Mouse (Mus musculus): ENCODE results near the gene Pccb. TPM values are rescaled to one million over a fixed set of nuclear protein-coding genes. Genes with fewer than 3 reads are reported as not detected.

Gene Pccb
- polyA plus RNA-seq, 1 experiment from 2014 or later: 24.9 TPM

DNA sequence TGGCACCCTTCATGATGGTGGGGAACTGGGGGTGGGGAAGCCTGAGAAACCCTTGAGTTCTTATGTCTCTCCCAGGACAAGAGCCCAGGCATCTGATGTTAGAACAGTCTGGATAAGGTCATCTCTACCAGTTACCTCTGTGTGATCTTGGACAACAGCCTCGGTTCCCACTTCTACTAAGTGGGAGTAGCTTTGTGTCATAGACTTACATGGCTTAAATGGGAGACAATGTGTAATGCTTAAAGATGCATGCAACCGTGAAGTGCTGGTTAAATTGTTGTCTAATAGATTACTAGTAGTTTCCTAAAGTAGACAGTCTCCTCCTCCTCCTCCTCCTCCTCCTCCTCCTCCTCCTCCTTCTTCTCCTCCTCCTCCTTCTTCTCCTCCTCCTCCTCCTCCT lies 2.2 kb upstream of the Pccb start:
- Histone ChIP-seq H3K9ac (ENCODE audit: low read length) (no peak overlapping the region), H3K9me3 (replicated peaks; ENCODE audit: control insufficient read depth, low read length) (peaks cover 3% of the 10 kb centered on the region; the same call in 1 of the 2 replicates), H3K27me3 (ENCODE audit: control insufficient read depth, insufficient read depth, low read length) (no peaks in the 10 kb centered on the region), H3K4me2 (ENCODE audit: low read depth, low read length) (no peak overlapping the region), H3K4me1 (ENCODE audit: control insufficient read depth, insufficient read depth, low read length) (peaks cover 10% of the 10 kb centered on the region), H3K27ac (ENCODE audit: low read length) (no peak overlapping the region), H3K36me3 (ENCODE audit: control insufficient read depth, insufficient read depth) (no peaks in the 10 kb centered on the region), H3K4me3 (ENCODE audit: low read length) (no peak overlapping the region)
- 73% methylated on average over 2 of the region's 2 CpGs for WGBS
- ATAC-seq (replicated peaks; ENCODE audit: extremely low read depth, insufficient read depth, low FRiP score): no peak

DNA sequence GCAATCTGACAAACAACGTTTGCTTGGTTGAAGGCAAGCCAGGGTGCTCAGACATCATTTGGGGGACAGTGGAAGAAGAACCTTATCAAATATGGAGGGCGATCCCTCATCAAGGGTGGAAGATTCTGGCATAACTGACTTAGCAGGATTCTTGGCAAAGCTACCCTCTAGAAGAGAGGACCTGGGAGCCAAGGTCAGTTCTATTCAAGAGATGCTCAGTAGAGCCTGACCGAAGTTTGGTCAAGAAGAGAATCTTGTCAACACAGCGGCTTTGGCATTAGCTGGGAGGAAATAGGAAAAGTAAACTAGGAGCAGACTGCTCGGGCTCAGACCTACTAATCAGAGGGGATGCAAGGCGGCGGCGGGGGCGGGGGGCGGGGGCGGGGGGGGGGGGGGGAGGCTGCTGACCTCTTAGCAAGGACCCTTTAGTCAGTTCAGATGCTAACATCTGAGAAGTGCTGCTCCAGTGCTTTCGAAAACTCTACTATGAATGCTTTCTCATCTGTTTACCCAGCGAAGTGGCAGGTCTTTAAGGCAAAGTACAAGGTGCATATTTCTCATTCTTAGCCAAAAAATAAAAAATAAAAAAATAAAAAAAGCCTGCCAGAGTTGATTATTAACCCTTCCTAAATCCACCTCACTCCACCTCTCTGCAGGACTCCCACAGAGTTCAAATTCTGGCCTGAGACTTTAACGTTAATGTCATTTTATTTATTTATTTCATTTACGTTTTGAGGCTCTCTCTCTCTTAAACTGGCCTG lies 1.3 kb upstream of the Pccb start:
- H3K9ac ChIP-seq (ENCODE audit: low read length): no peak overlapping the region
- no peak overlapping the region for H3K4me3 ChIP-seq (ENCODE audit: low read length)
- no peak for ATAC-seq (replicated peaks; ENCODE audit: extremely low read depth, insufficient read depth, low FRiP score)
- no peaks in the 10 kb centered on the region for H3K36me3 ChIP-seq (ENCODE audit: control insufficient read depth, insufficient read depth)
- no peaks in the 10 kb centered on the region for H3K27me3 ChIP-seq (ENCODE audit: control insufficient read depth, insufficient read depth, low read length)
- 89% methylated on average over 9 of the region's 15 CpGs for WGBS
- peaks cover 10% of the 10 kb centered on the region for H3K4me1 ChIP-seq (ENCODE audit: control insufficient read depth, insufficient read depth, low read length)
- H3K9me3 ChIP-seq (replicated peaks; ENCODE audit: control insufficient read depth, low read length): no peaks in the 10 kb centered on the region
- no peak overlapping the region for H3K27ac ChIP-seq (ENCODE audit: low read length)
- H3K4me2 ChIP-seq (ENCODE audit: low read depth, low read length): no peak overlapping the region

DNA sequence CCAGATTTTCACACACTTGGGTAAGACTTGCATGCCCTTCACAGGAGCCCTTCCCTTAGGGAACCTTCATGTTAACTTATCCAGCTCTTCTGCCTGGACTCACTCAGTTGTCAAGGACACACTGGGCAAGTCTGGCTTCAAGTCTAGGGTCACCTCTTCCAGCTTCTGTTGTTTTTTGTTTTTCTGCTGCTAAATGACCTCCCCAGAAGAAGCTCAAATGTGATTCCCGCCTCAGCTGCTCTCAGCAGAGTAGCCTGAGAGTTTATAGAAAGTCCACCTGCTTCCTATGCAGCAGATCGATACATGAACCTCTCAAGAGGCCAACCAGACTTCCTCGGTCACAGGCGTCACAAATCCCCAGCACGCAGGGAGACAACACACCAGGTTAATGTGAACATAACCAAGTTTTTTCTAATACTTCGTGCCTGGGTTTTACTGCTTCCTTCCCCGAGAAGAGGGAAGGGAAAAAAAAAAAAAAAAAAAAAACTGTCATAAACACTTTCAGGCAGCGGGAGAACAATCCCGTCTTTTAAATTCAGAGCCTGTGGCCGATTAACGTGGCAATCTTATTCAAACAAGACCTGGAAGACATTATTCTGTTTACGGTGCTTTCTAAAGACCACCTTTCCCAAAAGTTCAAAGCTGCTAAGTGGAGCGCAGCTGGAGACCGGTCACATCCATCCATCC lies 794 bp downstream of the Pccb start:
- WGBS: 4% methylated on average over 14 of the region's 14 CpGs
- Histone ChIP-seq H3K27me3 (ENCODE audit: control insufficient read depth, insufficient read depth, low read length) (no peaks in the 10 kb centered on the region), H3K4me2 (ENCODE audit: low read depth, low read length) (peak overlapping the region; percentile 75), H3K4me1 (ENCODE audit: control insufficient read depth, insufficient read depth, low read length) (peaks cover 10% of the 10 kb centered on the region), H3K27ac (ENCODE audit: low read length) (peak overlapping the region; percentile 93), H3K4me3 (ENCODE audit: low read length) (peak overlapping the region; percentile 72), H3K9me3 (replicated peaks; ENCODE audit: control insufficient read depth, low read length) (no peaks in the 10 kb centered on the region), H3K9ac (ENCODE audit: low read length) (peak overlapping the region; percentile 73), H3K36me3 (ENCODE audit: control insufficient read depth, insufficient read depth) (0 out of 2 replicates have a peak, but pooled peaks cover 3% of the 10 kb centered on the region)
- no peak for ATAC-seq (replicated peaks; ENCODE audit: extremely low read depth, insufficient read depth, low FRiP score)

DNA sequence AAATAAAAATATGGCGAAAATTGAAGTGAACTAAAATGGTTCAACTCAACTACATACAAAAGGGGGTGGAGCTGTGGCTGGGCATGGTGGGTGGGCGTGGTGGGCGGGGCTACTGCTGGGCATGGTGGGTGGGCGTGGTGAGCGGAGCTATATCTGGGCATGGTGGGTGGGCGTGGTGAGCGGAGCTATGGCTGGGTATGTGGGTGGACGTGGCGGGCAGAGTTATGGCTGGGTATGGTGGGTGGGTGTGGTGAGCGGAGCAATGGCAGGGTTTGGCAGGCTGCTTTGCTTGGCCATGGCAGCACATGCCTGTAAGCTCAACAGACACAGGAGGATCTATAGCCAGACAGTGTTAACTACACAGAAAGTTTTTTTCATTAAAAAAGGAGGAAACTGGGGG lies 15.9 kb downstream of the Pccb start:
- no peak for ATAC-seq (replicated peaks; ENCODE audit: extremely low read depth, insufficient read depth, low FRiP score)
- Histone ChIP-seq H3K4me2 (ENCODE audit: low read depth, low read length) (no peak overlapping the region), H3K27me3 (ENCODE audit: control insufficient read depth, insufficient read depth, low read length) (no peaks in the 10 kb centered on the region), H3K27ac (ENCODE audit: low read length) (no peak overlapping the region), H3K4me1 (ENCODE audit: control insufficient read depth, insufficient read depth, low read length) (peaks cover 2% of the 10 kb centered on the region; the same call in 1 of the 2 replicates), H3K36me3 (ENCODE audit: control insufficient read depth, insufficient read depth) (peaks cover 15% of the 10 kb centered on the region), H3K9ac (ENCODE audit: low read length) (no peak overlapping the region), H3K9me3 (replicated peaks; ENCODE audit: control insufficient read depth, low read length) (no peaks in the 10 kb centered on the region), H3K4me3 (ENCODE audit: low read length) (no peak overlapping the region)
- 93% methylated on average over 10 of the region's 10 CpGs for WGBS

DNA sequence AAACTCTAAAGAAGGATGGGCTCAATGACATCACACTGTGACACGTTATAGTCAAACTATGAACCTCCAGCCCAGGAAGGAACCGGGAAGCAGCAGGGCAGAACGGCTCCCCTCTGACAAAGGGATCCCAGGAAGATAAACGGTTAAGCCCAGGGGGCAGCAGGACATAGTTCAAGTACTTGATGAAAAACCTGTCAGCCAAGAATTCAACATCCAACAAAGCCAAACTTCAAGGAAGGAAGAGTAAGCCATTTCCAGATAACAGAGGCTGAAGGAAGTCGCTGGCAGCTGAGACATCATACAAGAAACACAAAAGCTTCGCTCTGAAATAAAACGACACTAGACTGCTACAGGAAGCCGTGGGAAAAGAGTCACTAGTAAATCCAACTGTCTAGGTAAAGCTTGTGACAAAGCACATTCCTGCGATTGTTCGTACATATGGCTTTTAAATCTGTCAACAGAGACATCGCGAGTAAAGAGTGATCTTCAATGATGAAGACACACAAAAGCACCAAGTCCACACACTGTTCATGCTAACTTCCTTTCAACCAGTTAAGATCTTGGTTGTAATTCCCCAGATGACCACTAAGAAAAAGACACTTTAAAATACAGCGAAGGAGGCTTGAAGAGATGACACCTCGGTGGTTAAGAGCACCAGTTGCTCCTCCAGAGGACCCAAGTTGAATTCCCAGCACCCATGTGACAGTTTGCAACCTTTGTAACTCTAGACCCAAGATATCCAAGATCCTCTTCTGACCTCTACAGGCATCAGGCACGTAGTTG lies 16.8 kb downstream of the Pccb start:
- peaks cover 13% of the 10 kb centered on the region for H3K36me3 ChIP-seq (ENCODE audit: control insufficient read depth, insufficient read depth)
- ATAC-seq (replicated peaks; ENCODE audit: extremely low read depth, insufficient read depth, low FRiP score): no peak
- H3K9me3 ChIP-seq (replicated peaks; ENCODE audit: control insufficient read depth, low read length): no peaks in the 10 kb centered on the region
- H3K4me2 ChIP-seq (ENCODE audit: low read depth, low read length): no peak overlapping the region
- WGBS: 54% methylated on average over 15 of the region's 15 CpGs
- H3K27ac ChIP-seq (ENCODE audit: low read length): no peak overlapping the region
- no peaks in the 10 kb centered on the region for H3K27me3 ChIP-seq (ENCODE audit: control insufficient read depth, insufficient read depth, low read length)
- no peak overlapping the region for H3K9ac ChIP-seq (ENCODE audit: low read length)
- no peak overlapping the region for H3K4me3 ChIP-seq (ENCODE audit: low read length)
- peaks cover 2% of the 10 kb centered on the region; the same call in 1 of the 2 replicates for H3K4me1 ChIP-seq (ENCODE audit: control insufficient read depth, insufficient read depth, low read length)

DNA sequence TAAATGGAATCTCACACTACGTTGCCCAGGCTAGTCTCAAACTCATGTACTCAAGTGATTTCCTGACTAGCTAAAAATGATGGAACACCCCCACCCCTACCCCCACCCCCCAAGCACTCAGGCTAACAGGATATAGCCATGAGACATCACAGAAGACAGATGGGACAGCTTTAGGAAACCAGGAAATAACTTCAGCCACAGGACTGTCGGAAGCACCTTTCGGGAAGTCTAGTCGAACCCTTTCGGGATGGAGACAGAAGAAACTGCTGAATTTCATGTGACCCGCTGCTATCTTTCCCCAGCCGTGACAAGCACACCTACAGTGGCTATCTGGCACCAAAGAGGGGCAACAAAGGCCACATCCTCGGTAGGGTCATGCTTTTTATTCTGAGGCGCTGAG lies 19.4 kb downstream of the Pccb start:
- H3K9ac ChIP-seq (ENCODE audit: low read length): no peak overlapping the region
- ATAC-seq (replicated peaks; ENCODE audit: extremely low read depth, insufficient read depth, low FRiP score): no peak
- 85% methylated on average over 9 of the region's 9 CpGs for WGBS

DNA sequence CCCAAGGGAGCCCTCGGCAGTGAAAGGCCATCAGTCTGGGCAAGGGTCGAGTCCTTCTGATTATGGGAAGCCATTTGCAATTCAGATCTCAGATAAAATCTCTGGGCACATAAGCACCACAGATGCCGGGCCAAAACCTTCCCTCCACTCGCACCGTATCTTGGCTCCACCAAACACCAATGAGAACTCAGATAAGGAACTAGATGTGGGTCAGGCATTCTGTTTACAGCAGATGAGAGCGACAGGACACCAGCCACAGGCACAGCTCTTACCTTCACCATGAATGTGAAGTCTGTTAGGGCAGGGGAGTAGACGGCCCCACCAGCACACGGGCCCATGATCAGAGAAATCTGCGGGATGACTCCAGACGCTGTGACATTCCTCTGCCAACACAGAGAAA lies 22.3 kb downstream of the Pccb start:
- no peak for ATAC-seq (replicated peaks; ENCODE audit: extremely low read depth, insufficient read depth, low FRiP score)
- Histone ChIP-seq H3K27ac (ENCODE audit: low read length) (no peak overlapping the region), H3K27me3 (ENCODE audit: control insufficient read depth, insufficient read depth, low read length) (no peaks in the 10 kb centered on the region), H3K4me2 (ENCODE audit: low read depth, low read length) (no peak overlapping the region), H3K36me3 (ENCODE audit: control insufficient read depth, insufficient read depth) (peaks cover 13% of the 10 kb centered on the region), H3K9me3 (replicated peaks; ENCODE audit: control insufficient read depth, low read length) (no peaks in the 10 kb centered on the region), H3K9ac (ENCODE audit: low read length) (no peak overlapping the region), H3K4me1 (ENCODE audit: control insufficient read depth, insufficient read depth, low read length) (peaks cover 1% of the 10 kb centered on the region; the same call in 1 of the 2 replicates), H3K4me3 (ENCODE audit: low read length) (no peak overlapping the region)
- 63% methylated on average over 10 of the region's 10 CpGs for WGBS

More for the DNA sequence above, 19.4 kb downstream of the Pccb start:
- H3K4me2 ChIP-seq (ENCODE audit: low read depth, low read length): no peak overlapping the region
- H3K4me3 ChIP-seq (ENCODE audit: low read length): no peak overlapping the region
- no peak overlapping the region for H3K27ac ChIP-seq (ENCODE audit: low read length)
- H3K27me3 ChIP-seq (ENCODE audit: control insufficient read depth, insufficient read depth, low read length): no peaks in the 10 kb centered on the region
- H3K4me1 ChIP-seq (ENCODE audit: control insufficient read depth, insufficient read depth, low read length): peaks cover 2% of the 10 kb centered on the region; the same call in 1 of the 2 replicates
- H3K9me3 ChIP-seq (replicated peaks; ENCODE audit: control insufficient read depth, low read length): no peaks in the 10 kb centered on the region
- H3K36me3 ChIP-seq (ENCODE audit: control insufficient read depth, insufficient read depth): peaks cover 9% of the 10 kb centered on the region

DNA sequence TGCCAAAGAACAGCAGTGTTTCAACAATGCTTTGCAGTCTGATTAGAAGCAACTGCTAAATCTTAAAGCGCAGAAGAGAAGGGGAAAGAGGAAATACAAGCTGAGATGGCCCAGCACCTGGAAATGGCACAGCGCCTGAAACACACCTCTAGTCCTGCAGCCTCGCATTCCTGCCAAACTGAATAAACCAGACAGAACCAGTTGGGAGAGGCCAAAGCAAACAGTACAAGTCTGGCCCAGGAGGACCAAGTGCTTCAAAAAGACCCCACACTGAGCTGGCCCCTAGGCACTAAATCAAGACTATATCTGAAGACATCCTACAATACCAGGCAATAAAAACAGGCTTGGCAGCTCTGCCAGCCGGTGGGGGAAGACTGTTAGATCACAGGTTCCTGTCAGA lies 28.8 kb downstream of the Pccb start:
- no peaks in the 10 kb centered on the region for H3K4me1 ChIP-seq (ENCODE audit: control insufficient read depth, insufficient read depth, low read length)
- H3K4me3 ChIP-seq (ENCODE audit: low read length): no peak overlapping the region
- ATAC-seq (replicated peaks; ENCODE audit: extremely low read depth, insufficient read depth, low FRiP score): no peak
- no peaks in the 10 kb centered on the region for H3K27me3 ChIP-seq (ENCODE audit: control insufficient read depth, insufficient read depth, low read length)
- peaks cover 4% of the 10 kb centered on the region; the same call in 1 of the 2 replicates for H3K36me3 ChIP-seq (ENCODE audit: control insufficient read depth, insufficient read depth)
- no peak overlapping the region for H3K4me2 ChIP-seq (ENCODE audit: low read depth, low read length)
- peaks cover 10% of the 10 kb centered on the region; the same call in 1 of the 2 replicates for H3K9me3 ChIP-seq (replicated peaks; ENCODE audit: control insufficient read depth, low read length)
- H3K9ac ChIP-seq (ENCODE audit: low read length): no peak overlapping the region
- H3K27ac ChIP-seq (ENCODE audit: low read length): no peak overlapping the region
- WGBS: 67% methylated on average over 4 of the region's 4 CpGs
